Mouse (Mus musculus) right cerebral cortex, postnatal 4 days (tissue): ENCODE data around the gene Egfl7.

Source experiments
- DNase-seq: peaks from one replicate; pipeline ENCODE4 v3.0.0-alpha.2; 2022

Egfl7 gene

GRCm38 (mm10) chr2:26571400-26571799 lies 8.4 kb upstream of the Egfl7 start:
- DNase-seq: no peak

DNA sequence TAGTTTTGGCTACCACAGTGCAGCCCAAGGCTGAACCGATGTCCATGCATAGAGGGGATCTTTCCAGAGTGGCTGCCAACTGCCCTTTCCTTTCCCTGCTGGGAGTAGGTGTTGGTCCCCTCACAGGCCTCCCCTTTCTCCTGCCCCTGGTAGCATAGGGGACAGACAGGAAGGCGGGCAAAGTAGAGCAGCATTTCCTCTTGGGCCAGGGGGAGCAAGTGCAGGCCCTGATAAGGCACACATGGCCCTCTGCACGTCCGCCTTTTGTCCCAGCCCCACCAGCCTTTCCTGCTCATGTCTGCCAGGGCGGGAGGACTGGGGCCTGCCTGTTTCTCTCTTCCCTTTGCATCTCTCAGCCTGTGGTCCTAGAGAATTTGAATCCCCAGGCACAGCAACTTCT lies 8.0 kb upstream of the Egfl7 start:
- DNase-seq: no peak

GRCm38 (mm10) chr2:26573396-26573795 lies 6.4 kb upstream of the Egfl7 start:
- peak; percentile 13 for DNase-seq

- DNase-seq: no peak
Observed at GRCm38 (mm10) chr2:26573807-26574206, 6.0 kb upstream of the Egfl7 start.

DNA sequence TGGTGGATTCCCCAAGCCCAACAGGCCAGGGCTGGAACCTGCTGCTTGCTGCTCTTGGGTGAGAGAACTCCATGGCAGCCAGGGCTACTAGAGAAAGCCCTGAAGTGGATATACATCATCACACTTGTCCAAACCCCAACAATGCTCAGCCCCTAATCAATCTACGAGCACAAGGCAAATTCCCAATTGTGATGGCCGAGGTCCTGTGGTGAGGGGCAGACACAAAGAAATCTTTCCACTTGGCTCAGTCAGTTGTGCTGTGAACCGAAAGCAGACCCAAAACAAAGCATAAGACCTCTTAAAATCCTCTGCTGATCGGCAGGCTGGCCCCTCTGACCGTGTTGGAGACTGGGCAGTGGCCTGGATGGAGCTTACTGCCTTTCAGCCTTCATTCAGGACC lies 5.0 kb upstream of the Egfl7 start:
- DNase-seq: no peak

GRCm38 (mm10) chr2:26575378-26575777 lies 4.4 kb upstream of the Egfl7 start:
- no peak for DNase-seq

DNA sequence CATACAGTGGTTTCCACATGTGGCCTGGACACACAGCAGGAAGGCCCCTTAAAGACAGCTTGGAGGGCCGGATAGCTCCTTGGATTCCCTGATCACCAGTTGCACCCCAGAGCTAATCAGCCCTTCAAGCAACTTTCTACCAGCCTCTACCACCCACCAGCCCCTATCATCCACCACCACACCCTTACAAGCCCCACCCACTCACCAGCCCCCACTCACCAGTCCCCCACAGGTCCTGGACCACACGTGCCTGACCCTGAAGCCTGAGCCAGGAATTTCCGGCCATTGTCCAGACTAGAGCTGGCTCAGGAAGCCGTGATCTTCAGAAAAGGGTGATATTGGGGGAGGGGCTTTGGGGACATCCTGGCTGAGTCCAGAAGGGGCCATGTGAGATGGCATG lies 3.9 kb upstream of the Egfl7 start:
- DNase-seq: no peak

- DNase-seq: no peak
Observed at GRCm38 (mm10) chr2:26576462-26576861, 3.4 kb upstream of the Egfl7 start.

DNA sequence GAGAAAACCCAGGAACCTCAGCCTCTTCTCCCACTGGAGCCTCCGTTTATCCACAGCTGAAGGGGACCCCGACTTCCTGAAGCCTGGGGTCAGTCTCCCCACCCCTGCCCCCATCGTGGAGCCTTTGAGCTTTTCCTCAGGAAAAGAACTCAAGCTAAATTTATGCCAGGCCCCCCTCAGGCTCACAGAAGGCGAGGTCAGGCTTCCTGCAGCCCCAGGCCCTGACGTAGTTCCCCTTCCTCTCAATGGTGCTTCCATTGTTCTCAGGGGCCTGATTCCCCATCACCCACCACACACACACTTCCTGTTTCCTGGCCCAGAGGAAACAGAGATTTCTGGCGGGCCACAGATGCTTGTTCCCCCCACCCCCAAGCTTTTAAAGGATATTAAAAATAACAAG lies 1.4 kb upstream of the Egfl7 start:
- no peak for DNase-seq

DNA sequence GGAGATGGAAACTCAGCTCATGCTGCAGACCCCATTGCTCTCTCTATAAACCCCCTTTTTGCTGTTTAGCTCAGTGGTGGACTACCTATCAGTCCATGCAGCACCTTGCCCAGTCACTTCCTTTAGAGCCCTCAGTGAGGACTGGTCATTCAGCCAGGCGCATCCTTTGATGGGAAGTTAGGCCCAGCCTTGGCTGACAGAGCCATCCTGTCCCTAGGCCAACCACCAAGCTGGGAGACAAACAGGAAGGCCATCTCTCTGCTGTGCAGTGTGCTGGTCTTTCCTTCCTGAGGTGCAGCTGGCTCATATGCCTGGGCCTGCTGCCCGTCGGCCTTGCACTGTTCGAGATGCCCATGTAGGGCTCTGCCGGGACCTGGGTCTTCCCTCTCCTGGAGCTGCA lies 937 bp downstream of the Egfl7 start:
- no peak for DNase-seq

- no peak for DNase-seq
Observed at GRCm38 (mm10) chr2:26582203-26582602, 2.4 kb downstream of the Egfl7 start.

GRCm38 (mm10) chr2:26582741-26583140 lies 2.9 kb downstream of the Egfl7 start:
- DNase-seq: no peak

GRCm38 (mm10) chr2:26583640-26584039 lies 3.8 kb downstream of the Egfl7 start:
- no peak for DNase-seq

DNA sequence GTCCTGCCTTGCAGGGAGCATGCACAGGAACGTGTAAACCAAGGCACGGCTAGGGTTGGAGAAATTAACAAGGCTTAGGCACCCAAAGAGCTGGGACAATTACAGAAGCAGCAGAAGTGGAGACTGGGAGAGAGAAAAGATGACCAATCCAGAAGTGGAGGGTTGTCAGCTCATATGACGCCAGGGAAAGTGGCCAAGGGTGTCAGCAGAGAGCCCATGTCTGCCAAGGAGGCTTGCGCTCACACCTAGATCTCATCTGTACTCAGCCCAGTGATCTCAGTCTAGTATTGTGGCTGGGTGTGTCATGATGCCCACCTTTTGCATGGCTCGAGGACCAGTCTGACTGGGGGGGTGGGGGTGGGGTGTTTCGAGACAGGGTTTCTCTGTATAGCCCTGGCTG lies 5.9 kb downstream of the Egfl7 start:
- no peak for DNase-seq

DNA sequence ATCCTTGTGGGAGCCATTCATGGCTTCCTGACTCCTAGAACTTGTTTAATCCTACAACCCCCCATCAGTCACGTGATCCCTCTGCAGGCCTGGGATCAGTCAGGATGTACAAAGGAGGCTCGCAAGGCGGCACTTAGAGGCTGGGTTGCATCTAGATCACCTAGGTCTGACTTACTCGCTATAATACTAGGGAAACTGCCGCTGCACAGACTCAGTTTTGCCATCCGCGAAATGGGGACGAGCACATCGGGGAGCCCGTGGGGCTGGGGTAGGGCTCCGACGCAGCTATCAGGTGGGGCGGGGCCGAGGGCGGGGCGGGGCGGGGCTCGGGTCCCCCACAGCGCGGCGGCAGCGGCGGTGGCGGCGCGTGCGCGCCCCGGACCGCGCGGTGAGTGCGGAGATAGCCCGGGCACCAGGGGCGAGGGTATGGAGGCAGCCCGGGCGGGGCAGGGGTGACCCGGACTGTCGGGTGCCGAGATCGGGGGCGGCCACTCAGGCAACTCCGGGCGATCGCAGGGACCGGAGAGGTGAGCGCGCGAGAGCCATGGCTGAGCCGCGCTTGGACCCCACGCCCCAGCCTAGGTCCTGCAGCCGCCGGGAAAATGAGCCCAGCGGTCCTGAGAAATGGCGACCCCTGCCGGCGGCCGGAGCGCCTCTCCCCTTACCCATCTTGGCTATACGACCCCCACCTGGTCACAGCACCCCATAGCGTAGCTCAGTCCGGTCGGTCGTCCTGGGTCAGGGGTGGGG lies 6.7 kb downstream of the Egfl7 start, which contains the start of gene Gm20532:
Gm20532 (plus strand) TSS at position 346 of the 750 bp plus-strand sequence.
- DNase-seq: peak; percentile 81

DNA sequence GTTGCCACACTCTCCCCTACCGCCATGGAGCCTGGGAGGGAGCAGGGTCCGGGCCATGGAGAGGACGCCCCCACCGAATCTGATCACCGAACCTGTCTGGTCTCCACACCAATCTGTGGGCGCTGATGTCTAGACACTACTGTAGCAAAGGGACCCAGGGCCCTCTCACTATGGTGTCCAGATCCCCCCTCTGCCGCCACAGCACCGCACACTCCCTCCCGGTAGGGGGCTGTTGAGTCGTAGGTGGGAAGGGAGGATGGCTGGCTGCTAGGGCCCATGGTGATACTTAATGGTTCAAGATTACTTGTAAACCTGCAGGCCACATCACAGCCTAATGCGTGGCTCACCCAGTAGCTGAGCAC lies 7.2 kb downstream of the Egfl7 start:
- DNase-seq: peak; percentile 45

DNA sequence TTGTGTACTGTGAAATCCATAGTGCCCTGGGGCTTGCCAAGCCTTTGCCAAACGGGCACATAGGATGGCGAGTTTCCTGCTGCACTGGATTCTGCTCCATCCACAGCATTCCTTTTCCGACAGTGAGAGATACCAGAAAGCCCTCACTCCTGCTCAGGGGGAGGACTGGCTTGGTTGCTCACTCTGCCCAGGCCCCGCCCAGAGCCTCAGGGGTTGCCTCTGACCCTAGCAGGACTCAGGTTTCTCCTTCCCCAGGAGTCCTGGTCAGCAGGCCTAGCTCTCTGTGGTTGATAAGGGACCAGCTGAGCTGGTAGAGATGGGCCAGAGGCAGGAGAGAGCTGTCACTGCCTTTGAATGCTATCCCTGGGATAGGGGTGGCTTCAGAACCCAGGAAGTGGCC lies 8.8 kb downstream of the Egfl7 start:
- DNase-seq: no peak

DNA sequence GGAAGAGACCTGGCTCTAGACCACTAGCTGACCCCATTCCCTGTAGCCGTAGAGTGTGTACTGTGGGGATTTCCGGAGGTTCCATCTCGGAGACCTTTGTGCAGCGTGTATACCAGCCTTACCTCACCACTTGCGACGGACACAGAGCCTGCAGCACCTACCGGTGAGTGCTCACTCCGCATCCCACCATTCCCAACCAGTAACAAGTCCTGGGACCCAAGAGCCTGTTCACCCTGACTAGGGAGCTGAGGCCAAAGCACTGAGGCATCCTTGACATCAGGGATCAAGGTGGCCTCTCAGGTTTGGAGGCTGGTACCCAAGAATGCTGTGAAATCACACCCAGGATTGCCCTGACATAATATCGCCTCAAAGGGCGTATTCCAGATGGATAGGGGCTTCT lies 9.5 kb downstream of the Egfl7 start:
- no peak for DNase-seq

DNA sequence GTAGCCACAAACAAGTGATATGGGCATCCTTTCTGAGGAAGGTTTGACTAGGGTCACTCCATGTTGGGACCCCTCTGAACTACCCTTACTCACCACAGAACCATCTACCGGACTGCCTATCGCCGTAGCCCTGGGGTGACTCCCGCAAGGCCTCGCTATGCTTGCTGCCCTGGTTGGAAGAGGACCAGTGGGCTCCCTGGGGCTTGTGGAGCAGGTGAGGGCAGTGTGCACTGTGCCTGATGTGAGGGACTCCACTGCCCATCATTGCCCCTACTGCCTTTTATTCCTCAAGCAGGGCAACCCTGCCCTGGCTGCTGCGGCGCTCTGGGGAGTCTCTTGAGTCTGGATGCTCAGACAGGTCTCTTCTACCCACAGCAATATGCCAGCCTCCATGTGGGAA lies 10.5 kb downstream of the Egfl7 start:
- DNase-seq: no peak

DNA sequence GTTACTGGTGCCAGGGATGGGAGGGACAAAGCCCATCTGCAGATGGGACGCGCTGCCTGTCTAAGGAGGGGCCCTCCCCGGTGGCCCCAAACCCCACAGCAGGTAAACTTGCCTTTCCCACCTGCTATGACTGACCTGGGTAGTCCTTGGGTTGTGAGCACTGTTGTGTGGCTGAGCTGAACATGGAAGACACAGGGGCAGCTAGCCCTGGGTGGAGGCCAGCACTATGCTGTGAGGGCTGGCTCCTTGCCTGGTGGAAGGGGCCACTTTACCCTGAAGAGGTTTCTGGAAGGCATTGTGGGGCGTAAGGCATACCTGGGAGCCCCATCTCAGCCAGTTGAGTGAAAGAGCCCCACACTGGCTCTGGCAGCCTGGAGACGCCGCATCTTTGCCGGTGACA lies 11.1 kb downstream of the Egfl7 start:
- no peak for DNase-seq

- DNase-seq: no peak
Observed at GRCm38 (mm10) chr2:26591416-26591815, 11.6 kb downstream of the Egfl7 start.

GRCm38 (mm10) chr2:26593211-26594021 lies 13.6 kb downstream of the Egfl7 start:
- DNase-seq: no peak

DNA sequence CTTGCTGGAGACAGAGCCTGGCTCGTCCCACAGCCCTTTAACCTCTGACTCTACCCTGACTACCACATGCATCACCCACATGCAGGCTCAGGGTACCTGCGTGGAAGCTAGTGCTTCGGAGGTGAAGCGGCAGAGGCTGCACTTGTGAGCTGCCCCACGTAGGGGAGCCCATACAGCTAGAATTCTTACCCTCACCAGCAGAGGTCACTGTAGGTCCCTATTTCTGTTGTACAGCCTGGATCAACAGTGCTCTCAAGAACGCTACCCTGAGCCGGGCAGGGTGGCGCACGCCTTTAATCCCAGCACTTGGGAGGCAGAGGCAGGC lies 14.2 kb downstream of the Egfl7 start:
- DNase-seq: no peak

DNA sequence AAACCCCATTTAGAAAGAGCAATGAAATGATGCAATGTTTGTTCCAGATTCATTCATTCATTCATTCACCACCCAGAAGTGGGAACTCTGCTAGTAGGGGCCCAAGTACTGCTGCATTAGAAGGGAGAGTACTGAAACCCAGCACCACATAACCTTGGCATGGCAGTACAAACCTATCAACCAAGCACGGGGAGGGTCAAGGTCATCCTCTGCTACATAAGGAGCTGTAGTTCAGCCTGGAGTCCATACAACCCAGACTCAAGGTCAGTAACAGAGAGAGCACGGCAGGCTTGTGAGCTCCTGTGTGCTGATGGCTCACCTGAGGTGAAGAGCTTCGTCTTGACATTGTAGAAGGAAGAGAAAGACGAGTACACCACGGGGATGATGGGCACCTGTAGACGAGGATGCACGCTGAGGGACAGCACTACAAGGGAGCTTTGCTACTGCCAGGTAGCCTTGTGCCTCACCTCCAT lies 14.7 kb downstream of the Egfl7 start:
- DNase-seq: no peak
